Mouse (Mus musculus) kidney, embryonic 14.5 days (tissue): ENCODE data around the gene Ltbp4. TPM values are rescaled to one million over a fixed set of nuclear protein-coding genes. Genes with fewer than 3 reads are reported as not detected.
A peak's percentile ranks its signal among the peaks of the same experiment; 100 is the strongest.

ENCODE experiments used
- ATAC-seq: fragments of 200-750 bp; cut with Nextera tagmentation; 2 replicates; pipeline ENCODE4 v1.8.0; 2017; ENCODE audit warnings: moderate number of reproducible peaks, mild to moderate bottlenecking, moderate TSS enrichment, moderate library complexity; ENCODE audit not compliant: low FRiP score, low TSS enrichment
- H3K27ac ChIP-seq: fragments of 300-500 bp; sonication (generic); 2 replicates; pipeline ENCODE4 v1.5.1; 2014; ENCODE audit warnings: low read depth, mild to moderate bottlenecking, low read length, moderate library complexity, mixed read lengths
- H3K27me3 ChIP-seq: fragments of 300-500 bp; sonication (generic); 2 replicates; pipeline ENCODE4 v1.6.1; 2014; ENCODE audit warnings: mild to moderate bottlenecking, low read length; ENCODE audit not compliant: control insufficient read depth, insufficient read depth
- H3K36me3 ChIP-seq: fragments of 300-500 bp; sonication (generic); 2 replicates; pipeline ENCODE4 v1.6.1; 2014; ENCODE audit warnings: low read length, mixed read lengths; ENCODE audit not compliant: control insufficient read depth, insufficient read depth
- H3K4me1 ChIP-seq: fragments of 300-500 bp; sonication (generic); 2 replicates; pipeline ENCODE4 v1.6.1; 2014; ENCODE audit warnings: low read length, mixed read lengths; ENCODE audit not compliant: control insufficient read depth, insufficient read depth
- H3K4me2 ChIP-seq: fragments of 300-500 bp; sonication (generic); replicated peaks from 2 replicates; pipeline ENCODE4 v1.6.1; 2014; ENCODE audit warnings: low read depth, mild to moderate bottlenecking, low read length
- H3K4me3 ChIP-seq: fragments of 300-500 bp; sonication (generic); 2 replicates; pipeline ENCODE4 v1.5.1; 2014; ENCODE audit warnings: mild to moderate bottlenecking, low read length
- H3K9ac ChIP-seq: fragments of 300-500 bp; sonication (generic); 2 replicates; pipeline ENCODE4 v1.6.1; 2014; ENCODE audit warnings: low read depth, mild to moderate bottlenecking, low read length, moderate library complexity
- H3K9me3 ChIP-seq: fragments of 300-500 bp; sonication (generic); 2 replicates; pipeline ENCODE4 v1.6.1; 2016; ENCODE audit warnings: low read length; ENCODE audit not compliant: control insufficient read depth
- WGBS: fragments of 180-500 bp; shearing (Covaris S2); extraction: QIAGEN DNeasy Blood & Tissue Kit; methylation state at CpG from one replicate; pipeline ENCODE4 v1.1.7; 2014; 5-methylcytosine and 5-hydroxymethylcytosine counted together
- polyA plus RNA-seq: library from polyadenylated mRNA; unstranded; fragments of >200 nt; fragmentation: Nextera tagmentation; extraction: Ambion mirVana; gene quantifications from 2 replicates; pipeline ENCODE4 v1.2.1, GENCODE M21; 2014

The Ltbp4 gene
- polyA plus RNA-seq, 1 experiment from 2014 or later = 26.0 TPM

GRCm38 (mm10) chr7:27331854-27332253, 5.6 kb downstream of the Ltbp4 start:
- Histone ChIP-seq H3K9me3 (no peaks in the 10 kb centered on the region), H3K4me1 (peaks cover 45% of the 10 kb centered on the region), H3K4me2 (peak overlapping the region; percentile 90), H3K27me3 (peaks cover 67% of the 10 kb centered on the region), H3K9ac (peak overlapping the region; percentile 73; the same call in 1 of the 2 replicates), H3K27ac (peak overlapping the region; percentile 86), H3K4me3 (peak overlapping the region; percentile 55), H3K36me3 (no peaks in the 10 kb centered on the region)
- ATAC-seq = no peak
- WGBS = 5% methylated on average over 8 of the region's 8 CpGs

GRCm38 (mm10) chr7:27331541-27331851, 6.0 kb downstream of the Ltbp4 start:
- Histone ChIP-seq H3K4me3 (peak overlapping the region; percentile 55), H3K27ac (peak overlapping the region; percentile 86), H3K4me1 (peaks cover 43% of the 10 kb centered on the region), H3K36me3 (no peaks in the 10 kb centered on the region), H3K9me3 (no peaks in the 10 kb centered on the region), H3K9ac (peak overlapping the region; percentile 45; the same call in 1 of the 2 replicates), H3K27me3 (peaks cover 63% of the 10 kb centered on the region), H3K4me2 (peak overlapping the region; percentile 90)
- WGBS = under 1% methylated on average over 8 of the region's 8 CpGs
- ATAC-seq = no peak

- no peaks in the 10 kb centered on the region for H3K9me3 ChIP-seq
- H3K4me2 ChIP-seq = peak overlapping the region; percentile 90
- H3K27me3 ChIP-seq = peaks cover 58% of the 10 kb centered on the region
- peak; percentile 38 for ATAC-seq
- peaks cover 44% of the 10 kb centered on the region for H3K4me1 ChIP-seq
- under 1% methylated on average over 37 of the region's 39 CpGs for WGBS
- H3K4me3 ChIP-seq = peak overlapping the region; percentile 55
- H3K9ac ChIP-seq = peak overlapping the region; percentile 45
- no peaks in the 10 kb centered on the region for H3K36me3 ChIP-seq
- peak overlapping the region; percentile 86 for H3K27ac ChIP-seq
Observed at GRCm38 (mm10) chr7:27330709-27331540, 6.6 kb downstream of the Ltbp4 start.

GRCm38 (mm10) chr7:27329981-27330380, 7.5 kb downstream of the Ltbp4 start:
- no peaks in the 10 kb centered on the region for H3K36me3 ChIP-seq
- WGBS = 19% methylated on average over 17 of the region's 17 CpGs
- peaks cover 48% of the 10 kb centered on the region for H3K4me1 ChIP-seq
- H3K27me3 ChIP-seq = peaks cover 51% of the 10 kb centered on the region
- H3K9me3 ChIP-seq = no peaks in the 10 kb centered on the region
- H3K9ac ChIP-seq = no peak overlapping the region
- peak overlapping the region; percentile 55; the same call in 1 of the 2 replicates for H3K4me3 ChIP-seq
- peak overlapping the region; percentile 90 for H3K4me2 ChIP-seq
- no peak for ATAC-seq
- H3K27ac ChIP-seq = no peak overlapping the region

- Histone ChIP-seq H3K27me3 (peaks cover 45% of the 10 kb centered on the region), H3K9ac (no peak overlapping the region; the same call in 1 of the 2 replicates), H3K4me1 (peaks cover 46% of the 10 kb centered on the region), H3K4me2 (peak overlapping the region; percentile 40), H3K36me3 (no peaks in the 10 kb centered on the region), H3K4me3 (peak overlapping the region; percentile 15; the same call in 1 of the 2 replicates), H3K27ac (no peak overlapping the region), H3K9me3 (no peaks in the 10 kb centered on the region)
- peak; percentile 32 for ATAC-seq
- 4% methylated on average over 45 of the region's 45 CpGs for WGBS
Observed at GRCm38 (mm10) chr7:27329326-27329947, 8.1 kb downstream of the Ltbp4 start.

GRCm38 (mm10) chr7:27328648-27329047, 8.8 kb downstream of the Ltbp4 start:
- Histone ChIP-seq H3K27me3 (peaks cover 38% of the 10 kb centered on the region), H3K4me2 (no peak overlapping the region), H3K4me1 (peaks cover 40% of the 10 kb centered on the region), H3K9me3 (no peaks in the 10 kb centered on the region), H3K4me3 (no peak overlapping the region), H3K9ac (no peak overlapping the region), H3K36me3 (no peaks in the 10 kb centered on the region), H3K27ac (no peak overlapping the region)
- 37% methylated on average over 16 of the region's 16 CpGs for WGBS
- no peak for ATAC-seq

GRCm38 (mm10) chr7:27328161-27328560, 9.3 kb downstream of the Ltbp4 start:
- no peak overlapping the region for H3K4me2 ChIP-seq

GRCm38 (mm10) chr7:27327500-27327899, 10.0 kb downstream of the Ltbp4 start:
- Histone ChIP-seq H3K9ac (no peak overlapping the region), H3K4me1 (peaks cover 31% of the 10 kb centered on the region), H3K36me3 (no peaks in the 10 kb centered on the region), H3K4me3 (no peak overlapping the region), H3K27me3 (peaks cover 27% of the 10 kb centered on the region), H3K9me3 (no peaks in the 10 kb centered on the region), H3K27ac (no peak overlapping the region), H3K4me2 (no peak overlapping the region)
- 94% methylated on average over 8 of the region's 8 CpGs for WGBS
- ATAC-seq = no peak

More at GRCm38 (mm10) chr7:27328161-27328560, 9.3 kb downstream of the Ltbp4 start:
- H3K27me3 ChIP-seq = peaks cover 33% of the 10 kb centered on the region
- no peaks in the 10 kb centered on the region for H3K36me3 ChIP-seq
- H3K9ac ChIP-seq = no peak overlapping the region
- H3K9me3 ChIP-seq = no peaks in the 10 kb centered on the region
- H3K4me1 ChIP-seq = peaks cover 37% of the 10 kb centered on the region
- no peak for ATAC-seq
- WGBS = 86% methylated on average over 11 of the region's 11 CpGs
- H3K4me3 ChIP-seq = no peak overlapping the region
- no peak overlapping the region for H3K27ac ChIP-seq
